Mouse (Mus musculus): ENCODE data around the gene Parvb.

Parvb gene

GRCm38 (mm10) chr15:84231721-84232561, at the start of gene Parvb:
TSS of gene Parvb (plus strand) at chr15:84232043.
- DNase-seq = peak; percentile 50 to 59

GRCm38 (mm10) chr15:84183967-84184366, 47.9 kb upstream of the Parvb start:
- DNase-seq = no peak

- DNase-seq = no peak
Observed at GRCm38 (mm10) chr15:84186196-84186595, 45.6 kb upstream of the Parvb start.

- DNase-seq = no peak
Observed at GRCm38 (mm10) chr15:84188887-84189530, 42.8 kb upstream of the Parvb start.

- DNase-seq = no peak
Observed at GRCm38 (mm10) chr15:84189881-84190280, 42.0 kb upstream of the Parvb start.

GRCm38 (mm10) chr15:84191724-84192057, 40.2 kb upstream of the Parvb start:
- DNase-seq = no peak

- peak; percentile 89 to 91 for DNase-seq
Observed at GRCm38 (mm10) chr15:84192058-84192791, 39.6 kb upstream of the Parvb start, which contains the start of gene Samm50. TSS of gene Samm50 (plus strand) at chr15:84192241.

- DNase-seq = no peak
Observed at GRCm38 (mm10) chr15:84196486-84197165, 35.2 kb upstream of the Parvb start.

GRCm38 (mm10) chr15:84207327-84207726, 24.5 kb upstream of the Parvb start:
- DNase-seq = no peak

- DNase-seq = no peak
Observed at GRCm38 (mm10) chr15:84209517-84210412, 22.1 kb upstream of the Parvb start.

GRCm38 (mm10) chr15:84210461-84210860, 21.4 kb upstream of the Parvb start:
- no peak for DNase-seq

- DNase-seq = no peak
Observed at GRCm38 (mm10) chr15:84210941-84211340, 20.9 kb upstream of the Parvb start.

GRCm38 (mm10) chr15:84211564-84211963, 20.3 kb upstream of the Parvb start:
- no peak for DNase-seq

GRCm38 (mm10) chr15:84212031-84212755, 19.6 kb upstream of the Parvb start:
- DNase-seq = peak; percentile 87 to 89

- no peak for DNase-seq
Observed at GRCm38 (mm10) chr15:84212756-84213105, 19.1 kb upstream of the Parvb start.

- DNase-seq = no peak
Observed at GRCm38 (mm10) chr15:84213162-84213739, 18.6 kb upstream of the Parvb start.

- DNase-seq = no peak
Observed at GRCm38 (mm10) chr15:84214476-84214875, 17.4 kb upstream of the Parvb start.

GRCm38 (mm10) chr15:84215273-84215672, 16.6 kb upstream of the Parvb start:
- no peak for DNase-seq

- no peak for DNase-seq
Observed at GRCm38 (mm10) chr15:84216026-84216425, 15.8 kb upstream of the Parvb start.

GRCm38 (mm10) chr15:84216461-84217084, 15.3 kb upstream of the Parvb start:
- no peak for DNase-seq

All from cerebellum, postnatal 36 days (tissue).